Mouse (Mus musculus): ENCODE measurements at regions not wholly inside any gene's neighbourhood (a gene's known extent, or its start where the extent isn't known, plus 50 kb on each side); places are given as distances from the start of the nearest gene placed in this dataset.
A peak's percentile ranks its signal among the peaks of the same experiment; 100 is the strongest.
"Not testable (repeated sequence)": the region's sequence is repeated elsewhere in the genome, so short reads cannot be mapped to it uniquely, and the experiment has no call there.

- no peak for DNase-seq (ENCODE audit: inconsistent ontology term)
Measured at GRCm38 (mm10) chr4:29282169-29282568, 469.2 kb downstream of the Epha7 start.

DNA sequence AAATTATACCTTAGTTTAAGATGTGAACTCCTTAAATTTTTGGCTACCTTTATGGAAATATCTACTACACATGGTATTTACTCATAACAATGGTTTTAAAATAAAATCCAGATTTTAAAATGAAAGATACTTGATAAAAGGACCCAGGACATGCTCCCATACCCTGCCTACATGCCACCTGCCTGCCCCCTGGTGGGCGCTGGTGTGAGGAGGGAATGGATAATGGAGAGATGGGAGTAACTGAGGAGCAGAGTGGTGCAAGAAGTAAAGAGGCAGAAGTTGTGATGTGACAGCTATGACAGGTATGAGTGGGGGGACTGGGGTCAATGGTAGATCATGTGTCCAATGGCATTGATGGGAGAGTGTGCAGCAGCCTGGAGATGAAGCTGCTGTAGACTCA, 488.4 kb downstream of the Epha7 start:
- DNase-seq (ENCODE audit: inconsistent ontology term): peak; percentile 29

DNA sequence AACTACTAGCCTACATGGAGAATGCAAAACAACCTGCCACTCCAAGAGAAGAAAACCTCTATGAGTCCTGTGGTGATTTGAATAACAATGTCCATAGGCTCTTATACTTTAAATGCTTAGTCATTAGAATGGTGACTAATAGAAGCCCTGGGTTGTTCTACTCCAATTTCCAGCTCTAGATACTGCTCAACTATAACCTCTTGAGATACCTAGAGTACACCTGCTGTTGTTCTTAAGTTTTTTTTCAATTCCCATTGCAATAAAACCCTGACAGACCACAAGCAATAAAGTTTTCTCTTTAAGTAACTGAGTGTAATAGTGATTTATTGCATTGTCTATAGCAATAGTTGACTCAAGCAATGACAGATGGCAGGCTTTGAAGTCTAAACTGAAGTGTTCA, 491.0 kb downstream of the Epha7 start:
- DNase-seq (ENCODE audit: inconsistent ontology term): no peak

GRCm38 (mm10) chr4:29307245-29307644, 494.3 kb downstream of the Epha7 start:
- DNase-seq (ENCODE audit: inconsistent ontology term): no peak

- DNase-seq (ENCODE audit: inconsistent ontology term): peak; percentile 97
Measured at GRCm38 (mm10) chr4:29323921-29324320, 511.0 kb downstream of the Epha7 start.

- DNase-seq (ENCODE audit: inconsistent ontology term): no peak
Measured at GRCm38 (mm10) chr4:29329145-29329544, 516.2 kb downstream of the Epha7 start.

GRCm38 (mm10) chr4:29331747-29332146, 518.8 kb downstream of the Epha7 start:
- DNase-seq (ENCODE audit: inconsistent ontology term): no peak

DNA sequence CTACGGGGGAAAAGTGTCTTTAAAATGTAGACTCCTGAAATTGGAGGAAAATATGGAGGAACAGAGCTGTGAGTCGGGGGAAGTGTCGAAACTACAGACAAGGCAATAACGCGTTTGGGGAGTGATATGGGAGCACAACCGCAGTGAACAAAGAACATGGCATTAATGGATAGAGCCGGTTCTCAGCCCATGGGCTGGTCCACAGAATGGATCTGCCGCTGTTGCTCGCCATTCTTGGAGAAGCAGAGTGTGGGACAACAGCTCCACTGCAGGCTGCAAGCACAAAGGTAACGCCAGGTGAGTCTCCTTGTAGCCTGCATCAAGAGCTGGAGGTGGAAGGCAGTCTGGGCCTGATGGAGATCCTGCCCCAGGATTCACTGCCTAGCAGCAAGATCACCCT, 524.3 kb downstream of the Epha7 start:
- no peak for DNase-seq (ENCODE audit: inconsistent ontology term)

GRCm38 (mm10) chr4:29362191-29362590, 549.3 kb downstream of the Epha7 start:
- peak; percentile 91 for DNase-seq (ENCODE audit: inconsistent ontology term)

- DNase-seq (ENCODE audit: inconsistent ontology term): no peak
Measured at GRCm38 (mm10) chr4:29389282-29389681, 576.4 kb downstream of the Epha7 start.

GRCm38 (mm10) chr4:29390333-29390732, 577.4 kb downstream of the Epha7 start:
- no peak for DNase-seq (ENCODE audit: inconsistent ontology term)

- no peak for DNase-seq (ENCODE audit: inconsistent ontology term)
Measured at GRCm38 (mm10) chr4:29402143-29402542, 589.2 kb downstream of the Epha7 start.

GRCm38 (mm10) chr4:29414616-29415015, 601.7 kb downstream of the Epha7 start:
- no peak for DNase-seq (ENCODE audit: inconsistent ontology term)

DNA sequence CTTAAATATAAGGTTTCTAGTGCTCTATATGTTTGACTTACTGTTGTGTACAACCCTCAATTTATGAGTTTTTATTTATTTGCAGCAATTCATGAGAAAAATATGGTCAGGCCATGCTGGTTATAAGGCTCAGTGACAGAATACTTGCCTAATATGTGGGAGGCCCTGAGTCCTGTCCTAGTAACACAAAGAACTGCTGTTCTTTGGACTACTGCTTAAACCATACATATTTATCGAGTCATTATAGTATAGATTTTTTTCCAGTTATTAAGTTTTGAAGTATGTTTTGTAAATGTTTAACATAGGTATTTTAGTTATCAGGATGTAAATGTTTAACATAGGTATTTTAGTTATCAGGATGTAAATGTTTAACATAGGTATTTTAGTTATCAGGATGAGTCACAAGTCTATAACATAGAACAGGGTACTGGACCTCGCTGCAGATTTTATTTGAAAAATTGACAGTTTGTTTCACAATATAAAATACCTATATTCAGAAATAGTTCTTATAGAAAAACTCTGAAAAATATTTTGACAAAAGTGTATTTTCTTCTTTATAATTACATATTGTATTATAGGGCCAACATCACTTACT, 607.4 kb downstream of the Epha7 start:
- DNase-seq (ENCODE audit: inconsistent ontology term): no peak

DNA sequence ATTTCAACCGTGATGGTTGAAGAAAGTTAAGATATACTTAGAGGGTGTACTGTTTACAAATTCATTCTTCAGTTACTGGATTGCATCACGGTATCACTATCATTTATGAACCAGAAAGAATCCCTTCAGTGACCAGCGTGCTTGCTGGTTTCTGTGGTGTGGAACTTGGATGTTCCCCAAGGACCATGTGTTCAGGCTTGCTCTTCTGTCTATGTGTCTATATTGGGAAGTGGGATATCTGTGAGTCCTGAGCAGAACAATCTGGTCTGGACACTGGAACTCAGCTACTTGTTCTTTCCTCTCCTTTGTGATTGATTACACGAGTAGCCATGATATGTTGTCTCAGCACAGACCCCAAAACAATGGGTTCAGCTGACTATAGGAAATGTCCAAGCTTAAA, 618.6 kb downstream of the Epha7 start:
- DNase-seq (ENCODE audit: inconsistent ontology term): not testable (repeated sequence)

DNA sequence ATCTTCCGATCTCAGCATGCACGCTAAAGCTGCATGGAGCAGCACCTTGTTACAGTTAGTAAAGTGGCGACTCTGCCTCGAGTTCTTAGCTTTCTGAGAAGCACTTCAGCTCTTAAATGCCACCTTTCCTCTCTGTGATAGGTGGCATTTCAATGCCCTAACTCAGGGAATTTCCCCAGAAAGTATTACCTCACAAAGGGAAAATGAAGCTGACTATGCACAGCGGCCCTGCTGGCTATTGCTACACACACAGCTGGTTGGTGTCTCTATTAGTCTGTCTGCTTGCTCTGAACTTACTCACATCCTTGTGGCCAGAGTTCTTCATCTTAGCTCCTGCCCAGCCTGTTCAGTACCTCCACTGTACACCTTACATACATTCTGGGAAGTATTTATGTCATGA, 650.4 kb downstream of the Epha7 start:
- no peak for DNase-seq (ENCODE audit: inconsistent ontology term)

DNA sequence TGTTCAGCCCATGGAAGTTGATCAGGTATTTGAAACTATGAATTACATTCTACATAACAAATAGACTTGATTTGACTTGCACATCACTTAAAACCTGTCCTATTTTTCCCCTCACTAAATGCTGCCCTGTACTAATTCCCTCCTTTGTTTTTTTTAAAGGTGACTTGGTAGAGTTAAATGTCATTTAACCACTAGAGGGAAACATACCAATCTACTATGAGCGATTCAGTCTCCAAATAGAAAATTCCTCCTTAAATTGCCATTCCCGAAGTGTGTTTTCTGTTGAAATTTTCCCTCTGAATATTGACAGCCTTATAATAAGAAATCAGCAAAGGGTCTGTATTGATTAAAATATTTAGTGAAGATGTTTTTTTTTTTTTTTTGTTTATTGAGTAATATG, 653.4 kb downstream of the Epha7 start:
- DNase-seq (ENCODE audit: inconsistent ontology term): no peak

- peak; percentile 25 for DNase-seq (ENCODE audit: inconsistent ontology term)
Measured at GRCm38 (mm10) chr4:29480384-29481092, 667.6 kb downstream of the Epha7 start.

DNA sequence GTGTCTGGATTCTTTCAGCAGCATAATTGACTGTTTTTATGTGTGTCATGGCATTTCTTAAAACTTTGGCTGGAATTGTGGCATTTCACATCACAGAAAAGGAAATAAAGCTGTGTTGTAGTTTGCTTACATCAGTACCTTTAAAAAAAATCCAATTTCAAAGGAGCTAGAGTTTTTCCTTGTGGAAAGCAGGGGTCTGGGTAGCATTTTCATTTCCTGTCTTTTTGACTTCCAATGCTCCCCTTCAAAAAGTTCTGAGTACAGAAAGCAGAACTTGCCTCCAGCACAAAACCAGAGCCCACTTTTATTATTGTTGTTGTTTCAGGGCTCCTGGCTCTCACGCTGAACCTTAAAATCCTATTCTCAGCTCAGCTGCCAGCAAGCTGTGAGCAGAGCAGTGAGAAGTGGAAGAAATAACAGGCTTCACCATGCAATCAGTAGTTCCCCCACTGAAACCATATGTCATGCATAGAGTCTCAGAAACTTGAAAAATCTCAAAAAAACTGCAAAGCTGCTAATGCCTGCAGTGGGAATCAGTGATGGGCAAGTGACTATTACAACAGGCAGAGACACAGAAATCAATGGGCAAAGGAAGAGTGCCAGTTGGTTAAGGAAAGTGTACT, 668.3 kb downstream of the Epha7 start:
- no peak for DNase-seq (ENCODE audit: inconsistent ontology term)

- peak; percentile 88 for DNase-seq (ENCODE audit: inconsistent ontology term)
Measured at GRCm38 (mm10) chr4:29482407-29482806, 669.5 kb downstream of the Epha7 start.

GRCm38 (mm10) chr4:29500844-29501243, 687.9 kb downstream of the Epha7 start:
- DNase-seq (ENCODE audit: inconsistent ontology term): peak; percentile 16

DNA sequence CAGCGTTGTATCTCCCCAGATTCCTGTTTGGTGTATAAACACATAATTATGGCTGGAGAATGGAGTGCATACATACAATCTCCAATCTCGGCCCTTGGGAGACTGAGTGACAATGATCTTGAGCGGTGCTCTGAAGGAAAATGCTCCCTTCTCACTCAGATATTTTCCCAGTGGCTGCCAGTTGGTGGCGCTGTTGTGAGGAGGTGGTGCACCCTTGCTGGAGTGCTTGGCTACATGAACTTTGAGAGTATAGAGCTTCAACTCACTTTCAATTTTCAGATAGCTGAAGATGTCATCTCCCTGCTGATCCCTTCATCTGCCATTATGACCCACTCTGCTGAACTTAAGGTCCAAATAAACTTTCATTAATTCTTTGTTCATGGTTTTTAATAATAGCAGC, 712.1 kb downstream of the Epha7 start:
- DNase-seq (ENCODE audit: inconsistent ontology term): no peak

Measured in Muller cell, postnatal 12 days (primary cell).